Mouse (Mus musculus): ENCODE measurements at regions not wholly inside any gene's neighbourhood (a gene's known extent, or its start where the extent isn't known, plus 50 kb on each side); places are given as distances from the start of the nearest gene placed in this dataset.
A peak's percentile ranks its signal among the peaks of the same experiment; 100 is the strongest.

DNA sequence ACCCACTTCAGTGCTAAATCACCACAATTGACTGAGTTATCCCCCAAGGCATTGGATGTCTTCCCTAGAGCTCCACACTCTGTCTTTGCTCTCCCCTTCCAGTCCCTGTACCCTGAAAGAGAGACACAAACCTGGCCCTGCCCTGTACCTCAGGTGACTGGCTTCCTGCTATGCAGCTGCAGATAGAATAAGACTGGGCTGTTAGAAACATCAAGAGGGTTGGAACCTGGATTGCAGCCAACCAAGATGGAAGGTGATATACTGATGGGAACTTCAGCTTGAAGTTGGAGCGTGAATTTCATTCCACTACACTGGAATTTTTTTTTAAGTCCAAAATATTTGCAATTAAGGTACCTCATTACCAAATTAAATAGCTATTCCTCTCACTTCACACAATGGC, 379.0 kb upstream of the Mgmt start:
- no peak for DNase-seq (ENCODE audit: low spot score in 2 of 2)

DNA sequence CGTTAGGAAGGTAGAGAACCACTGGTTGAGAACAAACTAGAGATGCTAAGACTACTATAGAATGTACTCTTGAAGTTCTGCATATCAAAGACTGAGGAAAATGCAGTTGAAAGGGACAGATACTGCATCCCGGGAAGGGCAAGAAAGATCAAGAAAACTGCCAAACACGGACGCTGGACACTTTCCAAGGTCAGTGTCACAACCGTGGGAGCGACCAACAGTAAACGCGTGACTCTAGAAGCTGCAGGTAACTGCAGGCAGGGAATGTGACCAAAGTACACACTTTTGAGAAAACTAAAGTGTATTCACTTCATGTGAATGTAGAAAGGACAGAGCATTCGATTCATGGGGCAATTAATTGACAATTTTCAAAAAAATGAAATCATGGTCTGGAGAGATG, 368.6 kb upstream of the Mgmt start:
- no peak for DNase-seq (ENCODE audit: low spot score in 2 of 2)

DNA sequence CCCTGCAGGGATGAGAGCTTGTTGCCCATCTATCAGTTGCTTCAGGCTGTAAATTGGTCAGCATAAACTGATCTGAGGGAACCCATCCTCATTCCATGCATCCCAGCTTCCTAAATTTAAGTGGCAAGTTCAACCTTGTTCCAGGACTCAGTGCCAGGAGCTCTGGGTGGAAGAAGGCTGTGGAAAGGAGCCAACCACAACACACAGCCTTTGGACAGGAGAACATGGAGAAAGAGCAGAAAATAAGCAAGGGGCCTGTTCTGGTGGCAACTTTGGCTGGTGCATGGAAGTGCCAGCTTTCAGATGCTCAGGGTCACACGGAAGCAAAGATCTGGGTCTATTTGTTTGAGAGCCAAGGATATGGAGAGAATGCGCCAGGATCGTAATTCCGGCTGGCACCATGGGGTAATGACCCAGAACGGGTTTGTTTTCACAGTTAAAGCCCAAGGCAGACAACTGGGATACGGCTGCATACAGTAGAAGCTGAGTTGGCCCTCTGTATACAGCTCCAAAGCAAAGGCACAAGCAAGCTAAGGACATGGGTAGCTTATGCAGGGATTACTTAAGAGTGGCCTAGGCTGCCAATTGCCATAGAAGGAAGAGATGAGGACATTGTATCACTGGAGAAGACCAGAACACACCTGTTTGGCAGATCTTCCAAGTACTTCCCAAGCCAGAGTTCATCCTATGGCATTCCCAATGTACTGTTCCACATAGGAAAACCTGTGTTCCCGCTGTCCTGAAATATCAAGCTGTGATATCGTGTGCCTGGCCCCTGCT, 364.2 kb upstream of the Mgmt start:
- no peak for DNase-seq (ENCODE audit: low spot score in 2 of 2)

DNA sequence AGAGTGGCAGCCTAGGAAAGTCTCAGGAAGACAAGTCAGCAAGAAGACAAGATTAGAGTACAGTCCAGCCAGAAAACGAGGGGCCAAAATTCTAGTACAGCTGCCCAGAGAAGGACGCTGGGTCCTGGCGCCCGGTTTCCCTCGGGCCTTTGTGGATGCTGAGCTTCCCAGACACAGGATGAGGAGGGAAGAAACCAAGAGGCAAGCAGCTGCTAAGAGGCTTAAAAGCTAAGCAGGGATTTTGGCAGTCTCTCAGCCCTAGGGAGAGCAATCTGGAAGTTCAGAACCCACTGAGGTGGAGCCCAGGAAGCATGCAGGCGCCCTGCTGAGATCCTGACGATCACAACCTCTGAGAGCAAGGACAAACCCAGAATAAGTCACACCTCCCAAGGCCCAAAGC, 363.1 kb upstream of the Mgmt start:
- no peak for DNase-seq (ENCODE audit: low spot score in 2 of 2)

DNA sequence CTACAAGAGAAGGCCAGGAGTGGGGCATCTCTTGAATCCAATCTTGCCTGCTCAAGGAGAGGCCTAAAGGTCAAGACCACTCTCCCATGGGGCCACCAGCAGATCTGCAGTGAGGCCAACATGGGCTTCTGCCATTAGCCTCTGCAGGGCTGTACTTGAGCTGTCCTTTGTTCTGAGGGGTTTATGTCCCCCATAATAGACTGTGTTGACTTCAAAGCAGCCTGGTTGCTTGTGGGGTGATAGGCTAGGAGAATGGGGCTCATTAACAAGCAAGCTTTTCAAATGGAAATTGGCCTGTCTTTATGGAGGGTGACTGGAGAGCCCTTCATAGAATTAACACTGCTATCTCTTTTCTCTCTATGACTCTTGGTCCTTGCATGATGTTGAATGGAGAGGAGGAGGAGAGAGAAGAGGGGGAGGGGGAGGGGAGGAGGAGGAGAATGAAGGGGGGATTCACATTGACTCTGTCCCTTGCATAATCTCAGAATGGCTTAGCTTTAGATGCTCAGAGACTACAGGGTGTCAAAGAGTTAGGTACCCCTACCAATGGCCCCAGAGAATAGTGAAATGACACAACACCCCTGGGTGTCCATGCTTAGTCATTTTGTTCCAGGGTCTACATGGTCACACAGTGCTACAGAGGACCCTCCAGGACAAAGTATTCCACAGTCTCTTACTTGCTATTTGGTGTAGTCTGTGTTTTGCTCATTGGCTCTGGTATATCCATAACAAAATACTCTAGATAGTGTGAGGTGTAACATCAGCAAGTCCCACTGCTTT, 352.3 kb upstream of the Mgmt start:
- no peak for DNase-seq (ENCODE audit: low spot score in 2 of 2)

DNA sequence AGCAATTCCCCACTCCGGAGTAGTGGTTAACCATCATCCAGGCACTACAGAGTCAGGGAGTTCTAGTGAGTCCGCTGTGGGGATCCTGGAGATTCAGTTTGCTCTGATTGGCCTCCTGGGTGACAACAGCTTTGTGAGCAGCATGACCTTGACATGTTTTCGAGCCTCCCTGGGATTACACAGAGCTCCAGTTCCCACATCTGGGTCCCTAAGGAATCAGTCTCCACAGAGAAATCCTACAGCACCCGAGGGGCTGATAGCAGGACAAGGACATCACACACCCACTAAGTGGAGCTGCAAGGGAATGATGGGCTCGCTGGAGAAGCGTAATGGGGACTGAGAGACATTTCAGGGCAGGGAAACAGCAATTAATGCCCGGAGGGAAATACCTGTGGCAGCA, 351.5 kb upstream of the Mgmt start:
- DNase-seq (ENCODE audit: low spot score in 2 of 2) = no peak

DNA sequence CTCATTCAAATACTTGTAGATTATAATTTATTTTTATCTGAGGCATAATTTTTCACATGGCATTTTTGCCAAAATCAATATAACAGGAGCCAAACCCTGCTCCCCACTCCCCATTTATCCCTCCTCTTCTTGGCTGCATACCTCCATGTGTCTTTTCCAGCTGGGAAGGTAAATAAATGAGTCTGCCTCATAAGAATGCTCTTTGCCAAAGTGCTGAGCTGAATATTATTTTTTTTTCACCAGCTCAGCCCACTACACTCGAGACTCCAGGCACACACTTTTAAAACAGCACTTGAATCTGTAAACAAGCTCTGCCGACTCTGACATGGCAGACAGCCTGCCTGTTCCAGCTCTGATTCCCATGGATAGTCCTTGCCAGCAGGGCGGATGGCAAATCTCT, 346.6 kb upstream of the Mgmt start:
- no peak for DNase-seq (ENCODE audit: low spot score in 2 of 2)

DNA sequence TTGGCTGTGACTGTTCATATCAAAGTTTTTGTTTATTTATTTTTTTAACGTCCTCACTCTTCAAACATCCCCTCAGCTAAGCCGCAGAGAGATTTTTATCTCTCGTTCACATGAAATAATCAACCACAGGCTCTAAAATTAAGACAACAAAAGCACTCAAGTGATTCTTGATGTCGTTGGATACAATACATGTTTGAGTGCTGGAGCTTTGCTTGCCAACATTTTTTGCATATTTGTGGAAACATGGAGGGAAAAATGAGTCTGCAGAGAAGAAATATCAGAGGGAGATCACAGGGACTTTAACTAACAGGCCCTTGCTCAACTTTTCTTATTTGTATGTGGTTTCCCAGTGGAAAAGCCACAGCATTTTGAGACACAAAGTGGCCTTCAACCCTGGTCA, 338.0 kb upstream of the Mgmt start:
- DNase-seq (ENCODE audit: low spot score in 2 of 2) = no peak

DNA sequence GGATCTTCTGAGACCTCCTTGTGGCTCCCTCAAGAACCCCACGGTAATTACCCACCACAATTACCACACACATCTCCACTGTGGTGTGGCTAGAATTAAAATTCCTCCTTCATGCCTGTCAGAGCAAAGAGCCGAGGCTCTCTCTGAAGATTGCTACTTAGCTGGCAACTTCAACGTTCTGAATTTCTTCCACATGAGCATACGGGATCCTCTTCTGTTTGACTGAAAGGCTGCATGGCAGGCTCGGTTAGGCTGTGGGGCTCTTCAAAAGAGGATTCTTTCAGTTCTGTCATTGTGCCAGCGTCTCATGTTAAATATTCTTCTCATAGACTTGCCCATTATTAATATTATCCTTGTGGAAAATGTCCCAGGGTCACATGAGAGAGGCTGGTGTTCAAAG, 334.9 kb upstream of the Mgmt start:
- no peak for DNase-seq (ENCODE audit: low spot score in 2 of 2)

DNA sequence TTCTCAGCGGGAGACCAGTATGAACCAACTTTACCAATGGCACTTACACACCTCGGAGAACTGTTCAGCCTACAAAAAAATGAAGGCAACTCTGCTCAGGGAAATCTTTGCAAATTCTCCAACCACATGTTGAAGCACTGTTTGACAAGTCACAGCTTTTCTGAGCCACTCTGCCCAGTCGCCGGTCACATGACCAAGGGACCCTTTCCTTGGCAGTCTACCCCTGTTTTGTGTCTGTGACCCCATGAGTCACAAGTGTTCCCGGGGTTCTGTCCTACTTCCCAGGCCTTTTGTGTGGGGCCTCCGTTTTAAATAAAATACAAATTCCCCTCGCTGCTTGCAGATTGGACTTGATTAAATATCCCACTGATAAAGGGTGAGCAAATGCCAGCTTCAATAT, 323.5 kb upstream of the Mgmt start:
- no peak for DNase-seq (ENCODE audit: low spot score in 2 of 2)

DNA sequence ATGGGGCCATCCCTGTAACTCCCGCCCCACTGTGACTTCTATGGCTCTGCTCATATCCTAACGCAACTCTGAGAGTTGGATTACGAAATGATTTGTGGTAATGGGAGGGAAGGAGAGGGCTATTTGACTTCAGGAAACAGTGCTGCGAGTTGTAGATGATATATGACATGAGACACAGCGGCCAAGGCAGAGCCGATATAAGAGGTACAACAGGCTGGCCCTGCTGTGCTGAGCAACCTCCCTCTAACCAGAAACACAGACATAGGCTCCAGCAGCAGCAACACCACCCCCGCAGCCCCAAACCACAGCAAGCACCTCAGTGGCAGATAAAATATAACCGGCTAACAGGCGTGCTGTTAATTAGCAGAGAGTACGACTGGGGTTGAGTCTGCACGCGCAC, 312.5 kb upstream of the Mgmt start:
- DNase-seq (ENCODE audit: low spot score in 2 of 2) = no peak

DNA sequence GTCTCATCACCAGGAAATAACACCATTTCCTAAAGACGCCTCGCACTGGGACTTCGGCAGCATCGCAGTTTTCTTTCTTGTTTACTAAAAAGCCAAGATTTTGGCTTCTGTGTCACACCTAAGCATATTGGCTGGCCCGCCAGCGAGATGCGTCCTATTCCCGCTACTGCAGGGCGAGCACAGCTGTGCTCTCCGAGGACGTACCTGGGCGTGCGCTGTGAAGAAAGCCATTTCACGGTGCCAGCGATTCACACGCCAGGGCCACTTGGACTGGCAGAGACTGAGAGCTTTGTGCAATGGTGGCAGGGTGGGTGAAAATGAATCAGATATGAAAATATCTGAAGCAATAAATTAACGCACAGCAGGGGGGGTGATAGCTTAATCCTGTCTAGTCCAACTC, 310.1 kb upstream of the Mgmt start:
- DNase-seq (ENCODE audit: low spot score in 2 of 2) = no peak

DNA sequence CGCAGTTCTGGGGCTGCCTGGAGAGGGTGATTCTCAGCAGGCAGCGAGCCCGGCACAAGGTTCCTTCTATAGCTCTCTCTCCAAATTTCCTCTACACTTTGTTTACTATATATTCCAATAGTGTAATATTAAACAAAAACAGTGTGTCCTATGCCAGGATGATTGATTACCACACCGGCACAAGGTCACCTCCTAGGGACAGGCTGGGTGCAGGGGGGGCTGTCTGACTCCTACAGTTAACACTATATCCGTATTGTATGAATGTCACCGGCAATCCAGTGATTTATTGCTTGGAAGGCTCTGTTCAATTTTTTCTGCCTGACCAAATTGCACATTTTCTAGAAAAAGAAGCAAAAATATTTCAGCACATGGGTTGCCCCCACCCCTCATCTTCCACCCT, 305.9 kb upstream of the Mgmt start:
- DNase-seq (ENCODE audit: low spot score in 2 of 2) = no peak

DNA sequence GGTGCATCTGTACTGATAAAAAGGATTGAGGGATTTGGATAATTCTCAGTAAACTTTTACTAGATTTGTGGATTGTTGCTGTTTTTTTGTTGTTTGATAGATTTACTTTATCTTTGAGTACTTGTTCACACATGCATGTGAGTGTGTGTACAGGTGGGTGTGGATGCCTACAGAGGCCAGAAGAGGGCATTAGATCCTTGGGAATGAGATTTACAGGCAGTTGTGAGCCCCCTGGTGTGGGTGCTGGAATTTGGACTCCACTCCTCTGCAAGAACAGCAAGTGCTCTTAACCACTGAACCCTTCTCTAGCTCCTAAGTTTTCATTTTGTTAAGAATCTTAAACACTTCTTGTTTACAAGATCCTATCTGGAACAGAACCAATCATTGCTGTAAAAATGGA, 303.5 kb upstream of the Mgmt start:
- no peak for DNase-seq (ENCODE audit: low spot score in 2 of 2)

DNA sequence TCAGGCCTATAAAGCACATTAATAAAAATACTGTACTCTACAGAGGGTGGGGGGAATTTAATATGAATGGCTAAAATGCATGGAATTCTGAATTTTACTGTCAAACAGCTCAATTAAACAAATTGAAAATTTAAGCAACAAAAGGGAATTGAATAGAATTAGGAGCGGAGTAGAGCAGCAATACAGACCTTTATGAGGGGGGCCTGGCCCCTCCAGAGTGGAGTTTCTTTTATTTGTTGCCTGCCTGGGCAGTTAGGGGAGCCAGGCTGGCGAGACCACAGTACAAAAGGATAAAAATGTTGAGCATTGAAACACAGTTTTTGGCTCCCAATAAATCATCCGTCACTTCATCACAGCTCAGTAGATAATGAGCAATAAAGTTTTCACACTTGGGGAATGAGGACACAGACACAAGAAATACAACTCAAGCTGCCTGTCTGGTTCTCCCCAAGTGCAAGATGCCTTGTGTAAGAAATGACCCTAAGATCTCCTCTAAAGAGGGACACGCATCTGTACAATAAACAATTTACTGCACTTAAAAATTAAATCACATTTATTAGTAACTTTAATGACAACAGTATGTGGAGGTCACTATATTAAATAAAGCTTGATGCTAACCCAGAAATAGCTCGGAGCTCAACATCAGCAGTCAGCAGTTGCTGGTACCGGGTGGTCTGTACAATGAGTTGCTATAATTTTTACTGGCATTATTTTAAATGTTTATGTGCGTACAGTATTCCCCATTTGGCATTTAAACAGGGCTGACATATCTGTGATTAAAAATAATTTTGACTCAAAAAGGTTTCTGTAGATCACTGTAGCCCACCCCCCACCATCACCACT, 286.9 kb upstream of the Mgmt start:
- no peak for DNase-seq (ENCODE audit: low spot score in 2 of 2)

DNA sequence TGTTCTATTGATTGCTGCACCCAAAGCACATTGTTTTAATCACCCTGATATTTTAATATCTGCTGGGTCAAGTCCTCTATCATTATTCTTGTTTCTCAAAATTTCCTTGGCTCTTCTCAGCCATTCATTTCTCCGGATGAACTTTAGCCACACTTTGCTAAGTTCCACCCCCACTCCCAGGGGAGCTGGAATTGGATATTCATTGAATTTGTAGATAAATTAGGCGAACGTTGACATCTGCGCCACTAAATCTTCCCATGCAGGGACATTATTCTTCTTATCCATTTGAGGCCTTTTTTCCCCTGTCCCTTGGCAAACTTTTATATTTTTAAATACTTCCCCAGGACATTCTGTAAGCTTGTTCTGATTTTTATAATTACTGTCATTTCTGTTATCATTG, 280.9 kb upstream of the Mgmt start:
- no peak for DNase-seq (ENCODE audit: low spot score in 2 of 2)

DNA sequence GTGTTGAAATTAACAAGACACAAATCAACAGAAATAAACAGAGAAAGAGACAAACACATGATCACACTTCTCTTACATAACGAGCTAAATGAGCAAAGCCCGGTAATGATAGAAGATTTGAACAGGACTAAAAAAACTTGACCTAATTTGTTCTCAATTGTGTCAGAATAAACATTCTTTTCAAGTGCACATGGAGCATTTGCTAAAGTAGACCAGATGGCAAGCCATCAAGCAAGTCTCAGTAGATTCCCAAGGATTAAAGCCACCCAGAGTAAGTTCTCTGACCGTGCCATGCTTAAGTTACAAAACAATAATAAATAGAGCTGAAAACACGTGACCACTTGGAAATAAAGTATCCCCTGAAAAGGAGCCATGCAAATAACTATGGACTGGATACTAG, 269.9 kb upstream of the Mgmt start:
- no peak for DNase-seq (ENCODE audit: low spot score in 2 of 2)

DNA sequence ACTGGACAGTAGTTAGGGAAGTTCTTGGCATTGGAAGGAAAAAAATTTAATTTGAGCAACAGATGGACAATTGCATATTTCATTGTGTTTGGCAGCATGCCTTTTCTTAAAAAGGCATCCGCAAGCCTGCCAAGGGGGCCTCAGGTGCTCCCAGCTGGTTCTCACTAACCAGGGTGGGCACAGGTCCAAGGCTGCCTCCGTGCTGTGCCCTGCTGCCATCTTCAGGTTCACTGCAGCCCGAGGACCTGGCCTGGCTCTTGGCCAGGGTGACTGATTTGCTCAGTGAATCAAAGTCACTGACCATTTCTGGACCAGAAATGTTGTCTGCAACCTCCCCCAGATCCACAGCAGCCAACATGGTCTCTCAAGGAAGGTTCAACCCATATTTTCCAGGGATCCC, 263.3 kb upstream of the Mgmt start:
- peak; percentile 5 to 10 for DNase-seq (ENCODE audit: low spot score in 2 of 2)

DNA sequence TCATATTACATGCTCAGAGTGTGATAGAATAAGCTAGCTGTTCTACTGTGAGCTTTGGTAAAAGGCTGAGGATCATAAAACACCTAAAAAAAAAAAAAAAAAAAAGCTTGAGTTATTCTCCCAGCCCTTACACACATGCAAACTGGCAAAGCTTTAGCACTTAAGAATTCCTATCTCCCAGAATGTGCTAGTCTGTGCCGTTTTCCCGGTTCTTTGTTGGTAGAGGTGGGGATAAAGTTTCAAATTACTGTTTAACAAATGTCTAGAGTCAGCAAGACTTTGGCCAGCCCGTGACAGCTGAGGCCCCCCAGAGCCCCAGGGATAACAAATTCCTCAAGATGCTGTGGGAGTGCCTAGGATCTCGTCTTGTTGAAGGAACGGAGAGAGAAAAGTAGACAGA, 254.3 kb upstream of the Mgmt start:
- DNase-seq (ENCODE audit: low spot score in 2 of 2) = no peak

DNA sequence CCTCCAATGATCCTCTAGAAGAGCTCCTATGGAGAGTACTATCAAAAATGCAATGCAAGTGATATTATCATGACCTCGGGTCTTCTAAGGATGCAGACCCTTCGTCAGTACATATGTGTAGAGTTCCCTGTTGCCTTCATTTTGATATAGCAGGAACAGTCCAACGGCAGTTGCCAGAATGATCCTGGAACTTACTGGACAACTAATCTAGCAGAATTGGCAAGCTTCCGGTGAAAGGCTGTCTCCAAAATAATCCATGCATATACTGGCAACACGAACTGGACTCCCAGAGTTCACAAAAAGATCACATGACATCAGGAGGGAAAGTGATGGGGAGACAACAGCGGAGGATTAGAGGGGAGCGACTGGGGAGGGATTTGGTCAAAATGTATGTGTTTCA, 253.6 kb upstream of the Mgmt start:
- no peak for DNase-seq (ENCODE audit: low spot score in 2 of 2)

DNA sequence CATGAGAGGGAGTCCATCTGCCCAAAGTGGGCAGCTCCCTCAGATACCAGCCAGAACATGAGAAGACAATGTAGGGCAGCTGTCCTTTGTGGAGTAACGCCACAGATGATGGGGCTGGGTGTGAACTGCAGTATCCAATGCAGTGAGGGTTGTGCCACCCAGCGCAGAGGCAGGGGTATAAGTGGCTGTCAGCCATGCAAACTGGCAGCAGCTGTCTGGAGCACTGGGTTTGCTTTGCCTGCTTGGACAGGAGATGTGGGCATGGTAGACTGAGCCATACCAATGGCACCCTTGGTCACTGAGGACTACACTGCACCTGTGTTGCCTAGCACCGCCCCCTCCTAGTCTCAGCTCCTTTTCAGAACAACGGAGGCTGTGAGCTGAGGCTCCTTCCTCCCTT, 244.6 kb upstream of the Mgmt start:
- no peak for DNase-seq (ENCODE audit: low spot score in 2 of 2)

DNA sequence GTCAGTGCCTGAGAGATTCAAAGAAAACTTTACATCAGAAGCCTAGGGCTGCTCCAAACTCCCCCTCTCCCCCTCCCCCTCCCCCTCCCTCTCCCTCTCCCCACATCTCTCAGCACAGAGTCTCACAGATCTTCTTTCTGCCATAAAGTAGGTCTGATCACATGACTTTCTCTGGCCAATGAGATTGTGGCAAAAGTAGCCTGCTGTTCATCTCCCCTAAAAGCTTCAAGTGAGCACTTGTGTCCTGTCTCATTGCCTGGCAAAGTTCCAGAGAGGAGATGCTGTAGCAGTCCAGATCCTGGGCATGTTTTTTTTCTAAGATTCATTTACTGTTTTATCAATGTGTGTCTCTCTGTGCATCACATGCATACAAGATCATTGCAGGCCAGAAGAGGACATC, 234.5 kb upstream of the Mgmt start:
- DNase-seq (ENCODE audit: low spot score in 2 of 2) = no peak

DNA sequence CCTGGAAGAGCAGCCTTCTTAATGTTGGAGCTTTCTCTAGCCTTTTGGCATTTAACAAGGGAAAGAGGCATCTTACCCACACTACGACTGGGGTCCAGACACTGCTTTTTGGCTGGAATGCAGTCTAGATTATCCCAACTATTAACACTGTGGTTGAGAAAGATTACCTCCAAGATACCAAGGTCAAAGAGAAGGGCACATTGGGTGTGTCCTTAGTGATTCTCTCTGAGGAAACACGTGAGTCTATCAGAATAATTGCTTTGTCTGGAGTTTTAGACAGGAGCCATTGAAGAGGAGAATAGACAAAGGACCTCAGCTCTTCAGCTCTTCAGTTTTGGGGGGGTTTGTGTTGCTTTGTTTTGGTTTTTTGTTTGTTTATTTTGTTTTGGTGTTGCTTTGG, 234.0 kb upstream of the Mgmt start:
- no peak for DNase-seq (ENCODE audit: low spot score in 2 of 2)

Measured in frontal cortex, postnatal 10 days (tissue).